Mouse (Mus musculus): ENCODE results near the gene Ndufa10. TPM values are rescaled to one million over a fixed set of nuclear protein-coding genes. Genes with fewer than 3 reads are reported as not detected.

Gene Ndufa10
- polyA plus RNA-seq, 1 experiment from 2014 or later, result 575 TPM

GRCm38 (mm10) chr1:92393166-92393565, 80.5 kb downstream of the Ndufa10 start:
- Histone ChIP-seq H3K4me3 (ENCODE audit: control insufficient read depth in 1 of 2, insufficient read depth in 1 of 2, low read depth in 1 of 2, low read length in 2 of 2) (no peak overlapping the region), H3K4me2 (ENCODE audit: low read length) (peak overlapping the region; percentile 21; the same call in 1 of the 2 replicates), H3K9ac (ENCODE audit: low read length) (no peak overlapping the region), H3K9me3 (ENCODE audit: control insufficient read depth, low read length) (no peaks in the 10 kb centered on the region), H3K27ac (replicated peaks in 1 of 2; ENCODE audit: control insufficient read depth in 1 of 2, insufficient read depth in 1 of 2, low read depth in 2 of 2, low read length in 2 of 2) (0 out of 4 replicates have a peak overlapping the region, but pooled peaks of 1 of the 2 experiments have one; percentile 8), H3K4me1 (ENCODE audit: control insufficient read depth in 2 of 2, insufficient read depth in 2 of 2, low read length in 2 of 2) (peaks cover 10 to 14% of the 10 kb centered on the region in 2 experiments), H3K36me3 (ENCODE audit: control insufficient read depth, insufficient read depth, low read length) (no peaks in the 10 kb centered on the region), H3K27me3 (ENCODE audit: control insufficient read depth, insufficient read depth, low read length) (no peaks in the 10 kb centered on the region)
- WGBS, result 39% methylated on average over 6 of the region's 6 CpGs
- no peak for ATAC-seq (ENCODE audit: insufficient number of reproducible peaks, insufficient read depth, low FRiP score, low read depth)

Small RNAs within 50 kb of the gene (microRNA-seq; reads per million reads assigned to microRNA genes)
- gene Mir6900, result 3.4 reads per million, percentile 7 among the genes with 10 or more reads in this experiment

Other genes with a start within 250 kb of the Ndufa10 start
- not detected in 2 replicates for gene Olfr1416, start 11.3 kb upstream of the Ndufa10 start, polyA plus RNA-seq (2014; fragmentation: Nextera tagmentation; extraction: Ambion mirVana)
- not detected in 2 replicates for gene Olfr1415, start 22.2 kb upstream of the Ndufa10 start, polyA plus RNA-seq (2014; fragmentation: Nextera tagmentation; extraction: Ambion mirVana)
- gene Olfr1414, start 44.8 kb upstream of the Ndufa10 start, polyA plus RNA-seq (2014; fragmentation: Nextera tagmentation; extraction: Ambion mirVana), result not detected in 2 replicates
- not detected in 2 replicates for gene Olfr1413, start 97.5 kb upstream of the Ndufa10 start, polyA plus RNA-seq (2014; fragmentation: Nextera tagmentation; extraction: Ambion mirVana)
- not detected in 2 replicates for gene Olfr1412, start 111.9 kb upstream of the Ndufa10 start, polyA plus RNA-seq (2014; fragmentation: Nextera tagmentation; extraction: Ambion mirVana)
- not detected in 2 replicates for gene Olfr1411, start 120.6 kb upstream of the Ndufa10 start, polyA plus RNA-seq (2014; fragmentation: Nextera tagmentation; extraction: Ambion mirVana)
- not detected in 2 replicates for gene Olfr1410, start 131.9 kb upstream of the Ndufa10 start, polyA plus RNA-seq (2014; fragmentation: Nextera tagmentation; extraction: Ambion mirVana)
- not detected in 2 replicates for gene Olfr12, start 143.9 kb upstream of the Ndufa10 start, polyA plus RNA-seq (2014; fragmentation: Nextera tagmentation; extraction: Ambion mirVana)
- gene Cops9, start 168.1 kb upstream of the Ndufa10 start, polyA plus RNA-seq (2014; fragmentation: Nextera tagmentation; extraction: Ambion mirVana), result 521 and 566 TPM in 2 replicates
- not detected in 2 replicates for gene Otos, start 175.0 kb upstream of the Ndufa10 start, polyA plus RNA-seq (2014; fragmentation: Nextera tagmentation; extraction: Ambion mirVana)

All from heart, embryonic 14.5 days (tissue).